Mouse (Mus musculus): ENCODE data around the gene Gopc.

DNA sequence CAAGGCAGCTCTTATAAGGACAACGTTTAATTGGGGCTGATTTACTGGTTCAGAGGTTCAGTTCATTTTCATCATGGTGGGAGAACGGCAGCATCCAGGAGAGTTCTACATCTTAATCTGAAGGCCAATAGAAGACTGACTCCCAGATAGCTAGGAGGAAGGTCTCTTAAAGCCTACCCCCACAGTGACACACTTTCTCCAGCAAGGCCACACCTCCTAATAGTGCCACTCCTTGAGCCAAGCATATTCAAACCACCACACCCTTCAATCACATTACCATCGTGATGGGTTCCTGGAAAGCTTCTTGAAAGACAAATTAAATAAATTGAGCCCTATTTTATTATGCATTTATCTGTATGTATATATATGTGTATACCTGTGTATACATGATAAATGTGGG lies 92.7 kb downstream of the Gopc start:
- no peak for TF ChIP-seq CTCF (IDR thresholded peaks at IDR 0.05; ENCODE audit: borderline replicate concordance, insufficient read depth, low read depth, low read length)
- no peak for TF ChIP-seq POLR2A (IDR thresholded peaks at IDR 0.05; ENCODE audit: borderline replicate concordance, insufficient read depth, low read length)
